Mouse (Mus musculus) midbrain, embryonic 14.5 days (tissue): ENCODE measurements at regions not wholly inside any gene's neighbourhood (a gene's known extent, or its start where the extent isn't known, plus 50 kb on each side); places are given as distances from the start of the nearest gene placed in this dataset.

ENCODE experiments used
- ATAC-seq: fragments of 200-750 bp; cut with Nextera tagmentation; 2 replicates; pipeline ENCODE4 v1.8.0; 2017; ENCODE audit warnings: moderate number of reproducible peaks, moderate library complexity; ENCODE audit not compliant: low FRiP score, low TSS enrichment
- DNase-seq: peaks from one replicate; pipeline ENCODE4 v3.0.0-alpha.2; 2015
- H3K27ac ChIP-seq: fragments of 300-500 bp; sonication (generic); replicated peaks from 2 replicates; pipeline ENCODE4 v1.5.1; 2014; ENCODE audit warnings: mild to moderate bottlenecking, low read depth, low read length, moderate library complexity
- H3K27me3 ChIP-seq: fragments of 300-500 bp; sonication (generic); 2 replicates; pipeline ENCODE4 v1.6.1; 2014; ENCODE audit warnings: low read length, control low read depth, mixed read lengths; ENCODE audit not compliant: control insufficient read depth, insufficient read depth
- H3K36me3 ChIP-seq: fragments of 300-500 bp; sonication (generic); 2 replicates; pipeline ENCODE4 v1.6.1; 2014; ENCODE audit warnings: low read length, control low read depth; ENCODE audit not compliant: control insufficient read depth, insufficient read depth
- H3K4me1 ChIP-seq: fragments of 300-500 bp; sonication (generic); 2 replicates; pipeline ENCODE4 v1.6.1; 2014; ENCODE audit warnings: mild to moderate bottlenecking, antibody characterized with exemption, low read length, control low read depth; ENCODE audit not compliant: control insufficient read depth, insufficient read depth
- H3K4me2 ChIP-seq: fragments of 300-500 bp; sonication (generic); 2 replicates; pipeline ENCODE4 v1.6.1; 2014; ENCODE audit warnings: mild to moderate bottlenecking, low read length, moderate library complexity
- H3K4me3 ChIP-seq: fragments of 300-500 bp; sonication (generic); replicated peaks from 2 replicates; pipeline ENCODE4 v1.5.1; 2014; ENCODE audit warnings: low read depth, low read length
- H3K9ac ChIP-seq: fragments of 300-500 bp; sonication (generic); replicated peaks from 2 replicates; pipeline ENCODE4 v1.6.1; 2014; ENCODE audit warnings: mild to moderate bottlenecking, low read length, moderate library complexity
- H3K9me3 ChIP-seq: fragments of 300-500 bp; sonication (generic); 2 replicates; pipeline ENCODE4 v1.6.1; 2016; ENCODE audit warnings: low read length, control low read depth, mixed read lengths; ENCODE audit not compliant: control insufficient read depth
- WGBS: fragments of 180-500 bp; shearing (Covaris S2); extraction: QIAGEN DNeasy Blood & Tissue Kit; methylation state at CpG from one replicate; pipeline ENCODE4 v1.1.7; 2014; 5-methylcytosine and 5-hydroxymethylcytosine counted together

DNA sequence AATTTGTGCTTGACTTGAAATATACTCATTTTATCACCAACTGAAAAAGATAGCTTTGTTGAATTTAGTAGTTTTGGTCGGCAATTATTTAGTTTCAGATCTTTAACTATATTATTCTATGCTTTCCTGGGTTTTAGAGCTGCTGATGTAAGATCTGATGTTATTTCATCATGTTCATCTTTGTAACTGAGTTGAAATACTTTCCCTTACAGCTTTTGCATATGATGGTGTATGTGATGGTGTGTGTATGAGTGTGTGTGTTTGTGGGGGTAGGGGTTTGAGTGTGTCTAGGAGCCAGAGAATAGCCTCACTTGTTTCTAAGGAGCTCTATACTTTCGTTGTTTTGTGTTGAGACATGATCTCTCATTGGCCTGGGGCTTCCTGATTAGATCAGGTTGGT is 819.6 kb upstream of the Lrrc6 start:
- Histone ChIP-seq H3K9ac (no peak overlapping the region), H3K4me2 (no peak overlapping the region), H3K4me3 (no peak overlapping the region), H3K9me3 (no peaks in the 10 kb centered on the region), H3K36me3 (no peaks in the 10 kb centered on the region), H3K27ac (no peak overlapping the region), H3K4me1 (no peaks in the 10 kb centered on the region), H3K27me3 (no peaks in the 10 kb centered on the region)
- ATAC-seq: no peak
- DNase-seq: no peak
- WGBS: 90% methylated on average over 2 of the region's 2 CpGs

DNA sequence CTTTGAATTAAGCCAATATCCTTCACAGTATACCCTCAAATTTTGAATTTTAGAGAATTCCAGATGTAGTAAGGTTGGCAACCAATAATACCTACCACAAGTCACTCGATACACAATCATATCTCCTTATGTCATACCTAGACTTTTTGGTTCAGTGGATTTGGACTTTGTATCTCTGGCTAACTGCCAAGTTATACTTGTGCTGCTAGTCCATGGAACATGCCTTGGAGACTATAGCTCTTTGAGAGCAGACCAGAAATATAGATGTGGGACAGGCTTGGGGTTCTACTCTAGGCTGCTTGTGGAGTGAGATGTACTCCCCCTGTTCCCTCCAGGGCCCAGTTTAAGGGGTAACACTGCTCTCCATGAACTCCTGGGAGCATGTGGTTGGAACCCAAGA is 814.5 kb upstream of the Lrrc6 start:
- no peaks in the 10 kb centered on the region for H3K4me1 ChIP-seq
- no peaks in the 10 kb centered on the region for H3K36me3 ChIP-seq
- WGBS: 96% methylated on average over 1 of the region's 1 CpGs
- H3K27ac ChIP-seq: no peak overlapping the region
- no peak for DNase-seq
- H3K27me3 ChIP-seq: no peaks in the 10 kb centered on the region
- no peak for ATAC-seq
- no peak overlapping the region for H3K9ac ChIP-seq
- H3K4me2 ChIP-seq: no peak overlapping the region
- no peaks in the 10 kb centered on the region for H3K9me3 ChIP-seq
- H3K4me3 ChIP-seq: no peak overlapping the region

DNA sequence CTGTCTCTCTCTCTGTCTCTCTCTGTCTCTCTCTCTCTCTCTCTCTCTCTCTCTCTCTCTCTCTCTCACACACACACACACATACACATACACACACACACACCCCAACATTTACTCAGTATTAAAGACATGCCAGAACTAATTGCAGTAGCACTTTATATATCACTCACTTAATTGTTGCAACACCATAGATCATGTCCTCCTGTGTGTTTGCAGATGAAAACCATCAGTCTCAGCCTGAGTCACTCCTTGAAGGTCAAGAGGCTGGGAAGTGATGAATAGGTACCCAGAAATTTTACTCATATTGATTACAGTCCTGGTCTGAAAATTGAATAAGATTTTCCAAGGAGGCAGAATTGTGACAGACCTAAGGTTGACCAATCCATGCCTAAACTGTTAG is 812.9 kb upstream of the Lrrc6 start:
- no peaks in the 10 kb centered on the region for H3K4me1 ChIP-seq
- DNase-seq (no peak), ATAC-seq (no peak)

DNA sequence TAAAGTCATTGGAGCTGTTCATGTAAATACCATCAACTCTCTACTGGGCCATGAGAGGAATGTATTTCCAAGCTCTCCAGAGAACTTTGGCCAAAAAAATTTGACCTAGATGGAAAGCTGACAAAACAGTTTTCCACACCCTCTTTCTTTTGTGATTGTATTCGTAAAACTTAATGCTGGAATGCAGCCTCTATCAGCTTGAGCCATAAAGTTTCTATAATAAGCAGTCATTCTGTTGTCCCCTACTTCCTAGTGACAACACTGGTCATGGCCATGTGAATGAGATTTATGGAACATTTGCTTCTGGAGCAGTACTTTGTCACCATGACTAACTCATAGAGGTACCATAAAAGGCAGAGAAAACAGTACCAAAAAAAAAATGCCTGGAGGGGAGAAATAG is 805.0 kb upstream of the Lrrc6 start:
- no peak for ATAC-seq
- no peak overlapping the region for H3K4me2 ChIP-seq
- H3K9ac ChIP-seq: no peak overlapping the region
- H3K27ac ChIP-seq: no peak overlapping the region
- H3K4me1 ChIP-seq: no peaks in the 10 kb centered on the region
- no peaks in the 10 kb centered on the region for H3K9me3 ChIP-seq
- 82% methylated on average over 1 of the region's 1 CpGs for WGBS
- no peaks in the 10 kb centered on the region for H3K36me3 ChIP-seq
- DNase-seq: no peak
- no peaks in the 10 kb centered on the region for H3K27me3 ChIP-seq
- no peak overlapping the region for H3K4me3 ChIP-seq

More for the DNA sequence above, 812.9 kb upstream of the Lrrc6 start:
- Histone ChIP-seq H3K27me3 (no peaks in the 10 kb centered on the region), H3K9ac (no peak overlapping the region), H3K9me3 (no peaks in the 10 kb centered on the region), H3K4me3 (no peak overlapping the region), H3K4me2 (no peak overlapping the region), H3K36me3 (no peaks in the 10 kb centered on the region), H3K27ac (no peak overlapping the region)

DNA sequence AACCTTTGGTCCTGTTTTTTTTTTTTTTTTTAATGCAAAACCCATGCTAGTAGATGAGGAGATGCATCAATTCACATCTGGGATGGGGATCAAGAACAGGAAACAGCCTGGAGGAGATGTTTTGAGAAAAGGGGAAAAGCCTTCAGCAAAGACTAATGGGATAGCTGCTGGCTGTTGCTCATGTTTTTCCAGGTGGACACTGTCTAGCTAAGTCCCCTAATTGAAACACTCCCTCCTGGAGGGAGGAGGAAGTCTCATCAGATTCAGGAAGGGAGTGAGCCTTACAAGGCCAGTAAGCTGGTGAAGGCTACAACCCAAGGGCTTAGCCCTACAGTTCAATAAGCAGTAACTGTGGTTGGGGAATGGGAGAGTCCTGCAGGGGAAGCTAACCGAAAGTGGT is 803.1 kb upstream of the Lrrc6 start:
- no peaks in the 10 kb centered on the region for H3K36me3 ChIP-seq
- no peak overlapping the region for H3K4me3 ChIP-seq
- no peak overlapping the region for H3K4me2 ChIP-seq
- DNase-seq (no peak), ATAC-seq (no peak)
- H3K27me3 ChIP-seq: no peaks in the 10 kb centered on the region
- no peaks in the 10 kb centered on the region for H3K9me3 ChIP-seq
- H3K4me1 ChIP-seq: no peaks in the 10 kb centered on the region
- 88% methylated on average over 1 of the region's 1 CpGs for WGBS
- H3K9ac ChIP-seq: no peak overlapping the region
- H3K27ac ChIP-seq: no peak overlapping the region

DNA sequence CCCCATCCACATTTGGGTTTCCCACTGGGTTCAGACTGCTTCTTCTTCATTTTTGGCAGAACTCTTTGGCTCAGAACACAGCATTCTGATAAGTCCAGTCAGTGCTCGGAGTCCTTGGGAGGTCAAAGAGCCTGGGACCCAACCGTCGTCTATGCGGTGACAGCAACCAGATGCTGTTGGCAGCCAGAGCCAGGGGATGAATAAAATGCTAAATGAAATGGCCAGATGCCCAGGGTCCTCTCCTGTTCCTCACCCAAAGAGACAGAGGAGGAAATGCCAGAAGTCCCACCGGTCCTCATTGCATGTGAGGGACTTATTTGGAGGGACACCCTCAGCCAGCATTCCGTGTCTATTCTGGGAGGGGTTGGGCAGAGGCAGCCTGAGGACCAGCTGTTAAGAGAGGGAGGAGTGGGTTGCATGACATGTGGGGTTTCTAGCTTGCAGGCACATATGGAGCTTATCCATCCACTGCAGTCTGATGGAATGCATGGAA is 801.2 kb upstream of the Lrrc6 start:
- 92% methylated on average over 6 of the region's 6 CpGs for WGBS
- DNase-seq (no peak), ATAC-seq (no peak)

DNA sequence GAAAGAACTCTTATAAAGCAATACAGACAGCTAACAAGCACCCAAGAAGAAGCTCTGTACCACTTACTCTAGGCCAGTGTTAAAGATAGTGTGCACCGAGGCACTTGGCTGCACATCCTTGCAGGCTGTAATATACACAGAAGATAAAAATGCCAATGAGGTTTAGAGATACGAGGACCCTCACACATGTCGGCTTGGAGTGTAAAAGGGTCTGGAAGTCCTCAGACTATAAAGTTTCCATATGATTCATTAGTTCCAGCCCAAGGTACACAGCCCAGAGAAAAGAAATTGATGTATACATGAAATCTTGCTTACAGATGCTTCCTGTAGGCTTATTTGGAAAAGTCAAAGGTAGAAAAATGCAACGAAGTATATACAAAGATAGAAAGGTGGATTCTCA is 800.3 kb upstream of the Lrrc6 start:
- Histone ChIP-seq H3K9me3 (no peaks in the 10 kb centered on the region), H3K4me1 (no peaks in the 10 kb centered on the region), H3K36me3 (no peaks in the 10 kb centered on the region), H3K27me3 (no peaks in the 10 kb centered on the region), H3K27ac (no peak overlapping the region), H3K4me3 (no peak overlapping the region), H3K9ac (no peak overlapping the region), H3K4me2 (no peak overlapping the region)
- 93% methylated on average over 4 of the region's 4 CpGs for WGBS
- DNase-seq (no peak), ATAC-seq (no peak)

More for the DNA sequence above, 801.2 kb upstream of the Lrrc6 start:
- H3K27ac ChIP-seq: no peak overlapping the region
- no peaks in the 10 kb centered on the region for H3K9me3 ChIP-seq
- H3K4me3 ChIP-seq: no peak overlapping the region
- no peaks in the 10 kb centered on the region for H3K27me3 ChIP-seq
- no peak overlapping the region for H3K4me2 ChIP-seq
- no peaks in the 10 kb centered on the region for H3K36me3 ChIP-seq
- no peaks in the 10 kb centered on the region for H3K4me1 ChIP-seq
- no peak overlapping the region for H3K9ac ChIP-seq

DNA sequence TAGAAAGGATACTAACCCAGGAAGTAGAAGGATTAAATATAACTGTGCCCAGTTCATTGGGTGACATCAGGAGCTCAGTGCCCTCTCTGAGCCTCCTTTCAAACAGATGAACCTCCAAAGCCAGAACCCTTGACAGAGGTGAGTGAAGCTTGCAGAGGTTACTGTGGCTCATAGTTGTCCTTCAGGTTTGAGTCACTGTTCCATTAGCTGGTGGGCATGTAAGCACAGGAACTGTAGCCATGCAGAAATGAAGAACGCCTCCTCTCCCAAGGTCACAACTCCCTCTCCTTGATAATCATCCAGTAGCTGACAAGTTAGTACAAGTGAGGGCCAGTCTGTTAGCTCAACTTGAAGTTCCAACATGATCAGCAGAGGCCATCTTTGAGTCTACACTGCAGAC is 794.1 kb upstream of the Lrrc6 start:
- ATAC-seq (no peak), DNase-seq (no peak)
- Histone ChIP-seq H3K4me3 (no peak overlapping the region), H3K27me3 (no peaks in the 10 kb centered on the region), H3K4me2 (no peak overlapping the region), H3K4me1 (no peaks in the 10 kb centered on the region), H3K36me3 (no peaks in the 10 kb centered on the region), H3K9ac (no peak overlapping the region), H3K9me3 (no peaks in the 10 kb centered on the region), H3K27ac (no peak overlapping the region)
- 96% methylated on average over 1 of the region's 1 CpGs for WGBS

DNA sequence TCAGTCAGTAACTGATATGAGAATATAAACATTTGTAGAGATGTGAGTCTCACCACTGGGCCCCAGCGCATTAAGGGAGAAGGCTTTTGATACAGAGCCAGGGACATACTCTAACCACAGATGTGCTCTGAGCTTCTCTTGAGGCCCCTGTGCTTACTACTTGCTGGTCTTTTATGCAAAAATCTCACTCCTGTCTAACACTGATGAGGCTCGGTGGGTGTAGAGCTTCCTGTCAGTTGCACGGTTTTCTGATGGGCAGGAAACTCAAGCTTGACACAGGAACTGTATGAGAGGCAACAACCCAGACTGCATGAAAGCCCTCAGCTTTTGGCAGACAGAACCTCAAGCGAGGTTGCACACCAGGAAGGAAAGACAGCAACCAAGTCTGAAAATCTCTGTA is 789.0 kb upstream of the Lrrc6 start:
- DNase-seq: no peak
- H3K9ac ChIP-seq: no peak overlapping the region
- no peak overlapping the region for H3K4me3 ChIP-seq
- ATAC-seq: no peak
- H3K36me3 ChIP-seq: no peaks in the 10 kb centered on the region
- H3K9me3 ChIP-seq: no peaks in the 10 kb centered on the region
- WGBS: 83% methylated on average over 4 of the region's 4 CpGs
- H3K4me2 ChIP-seq: no peak overlapping the region
- H3K4me1 ChIP-seq: no peaks in the 10 kb centered on the region
- no peak overlapping the region for H3K27ac ChIP-seq
- no peaks in the 10 kb centered on the region for H3K27me3 ChIP-seq
